Mouse (Mus musculus): ENCODE results near the gene Tmem256.

DNA sequence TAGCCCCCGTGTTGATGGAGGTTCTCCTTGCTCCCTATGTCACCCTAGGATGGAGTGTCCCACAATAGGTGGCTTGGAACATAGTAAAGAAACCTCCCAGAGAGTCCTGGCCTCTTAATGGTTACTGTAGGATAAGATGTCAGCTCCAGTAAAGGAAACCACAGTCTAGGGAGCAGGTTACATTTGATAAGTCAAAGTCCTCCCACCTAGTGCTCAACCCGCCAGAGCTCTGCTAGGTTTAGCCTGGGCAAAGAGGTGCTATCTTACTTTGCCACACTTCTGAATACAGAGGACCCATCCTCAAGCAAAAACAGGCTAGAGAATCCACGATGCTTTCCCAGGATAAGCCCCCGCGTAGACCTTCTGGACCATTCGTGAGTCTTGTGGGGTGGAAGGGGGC is 40.6 kb downstream of the Tmem256 start:
- TF ChIP-seq CTCF (IDR thresholded peaks at IDR 0.05; ENCODE audit: extremely low read depth, insufficient read length, insufficient replicate concordance, low read depth, low read length) (no peak), POLR2A (IDR thresholded peaks at IDR 0.05; ENCODE audit: low read depth, low read length) (no peak)

Measured in small intestine, adult 2 months (tissue).